Mouse (Mus musculus) cortical plate, adult 2 months (tissue): Measurements from ENCODE around the gene Tomm20.

Experiments used
- CTCF ChIP-seq: fragments of 200-500 bp; IDR thresholded peaks from 2 replicates; pipeline ENCODE4 v1.5.1; 2011; ENCODE audit warnings: mild to moderate bottlenecking, control low read depth, low read length; ENCODE audit not compliant: insufficient read depth; ENCODE audit errors: extremely low read depth
- POLR2A ChIP-seq: fragments of 200-500 bp; IDR thresholded peaks from 2 replicates; pipeline ENCODE4 v1.6.1; 2011; ENCODE audit warnings: mild to moderate bottlenecking, low read length, control low read depth; ENCODE audit not compliant: insufficient read depth; ENCODE audit errors: extremely low read depth

- TF ChIP-seq CTCF: peak; percentile 96
- no peak for TF ChIP-seq POLR2A
Measured at GRCm38 (mm10) chr8:126920845-126921244, 24.8 kb downstream of the Tomm20 start.
